Mouse (Mus musculus): Measurements from ENCODE around the gene Rbfox3. TPM values are rescaled to one million over a fixed set of nuclear protein-coding genes. Genes with fewer than 3 reads are reported as not detected.
A peak's percentile ranks its signal among the peaks of the same experiment; 100 is the strongest.

Gene Rbfox3
- polyA plus RNA-seq, 1 experiment from 2014 or later: 0.36 TPM

DNA sequence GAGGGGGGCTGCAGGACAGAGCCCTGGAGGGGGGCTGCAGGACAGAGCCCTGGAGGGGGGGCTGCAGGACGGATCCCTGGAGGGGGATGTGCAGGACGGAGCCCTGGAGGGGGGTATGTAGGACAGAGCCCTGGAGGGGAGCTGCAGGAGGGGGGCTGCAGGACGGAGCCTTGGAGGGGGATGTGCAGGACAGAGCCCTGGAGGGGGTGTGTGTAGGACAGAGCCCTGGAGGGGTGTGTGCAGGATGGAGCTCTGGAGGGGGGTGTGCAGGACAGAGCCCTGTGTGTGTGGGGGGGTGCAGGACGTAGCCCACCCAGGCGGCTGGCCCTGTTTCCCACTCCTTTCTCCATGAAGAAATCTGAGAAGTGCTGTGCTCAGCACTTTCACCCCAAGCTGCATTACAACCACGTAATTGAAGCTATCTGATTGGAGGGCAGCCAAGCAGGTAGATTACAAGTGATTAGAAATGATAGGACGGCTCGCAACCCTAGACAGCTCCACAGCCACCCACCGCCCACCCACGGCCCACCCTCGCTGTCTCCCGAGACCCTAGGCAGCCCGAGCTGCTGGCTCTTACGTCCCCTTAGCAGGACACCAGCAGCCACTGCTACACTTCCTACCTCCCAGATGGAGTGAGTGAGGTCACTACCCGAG is 399.0 kb downstream of the Rbfox3 start:
- no peaks in the 10 kb centered on the region for H3K4me1 ChIP-seq (replicated peaks)
- H3K9me3 ChIP-seq (replicated peaks): no peaks in the 10 kb centered on the region
- DNase-seq (no peak), ATAC-seq (ENCODE audit: low read depth) (no peak)
- 50% methylated on average over 15 of the region's 15 CpGs for WGBS (ENCODE audit: insufficient replicate concordance)
- no peak overlapping the region for H3K27ac ChIP-seq
- H3K36me3 ChIP-seq: no peaks in the 10 kb centered on the region
- no peak overlapping the region for H3K4me2 ChIP-seq
- no peak overlapping the region for H3K9ac ChIP-seq
- H3K27me3 ChIP-seq: 0 out of 2 replicates have a peak, but pooled peaks cover 6% of the 10 kb centered on the region
- H3K4me3 ChIP-seq (replicated peaks): no peak overlapping the region

DNA sequence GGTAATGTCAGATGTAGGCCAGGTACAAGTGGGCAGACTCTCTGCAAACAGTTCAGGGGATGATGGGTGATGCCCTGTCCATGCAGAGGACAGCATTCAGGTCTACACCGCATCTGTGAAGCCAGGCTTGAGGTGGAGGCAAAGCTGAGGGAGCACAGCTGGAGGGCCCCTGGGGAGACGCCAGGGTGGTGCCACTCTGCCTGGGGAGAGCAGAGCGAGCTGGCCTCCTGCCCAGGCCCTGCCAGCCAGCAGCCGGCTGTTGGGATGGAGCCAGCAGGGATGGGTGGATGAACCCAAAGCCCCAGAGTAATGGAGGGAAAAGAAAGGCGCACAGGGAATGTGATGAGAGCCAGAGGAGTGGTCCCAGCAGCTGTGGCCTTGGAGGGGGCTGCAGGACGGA is 399.5 kb downstream of the Rbfox3 start:
- Histone ChIP-seq H3K9me3 (replicated peaks) (no peaks in the 10 kb centered on the region), H3K36me3 (no peaks in the 10 kb centered on the region), H3K4me2 (no peak overlapping the region), H3K4me1 (replicated peaks) (no peaks in the 10 kb centered on the region), H3K9ac (no peak overlapping the region), H3K27ac (no peak overlapping the region), H3K27me3 (0 out of 2 replicates have a peak, but pooled peaks cover 6% of the 10 kb centered on the region), H3K4me3 (replicated peaks) (no peak overlapping the region)
- 59% methylated on average over 6 of the region's 6 CpGs for WGBS (ENCODE audit: insufficient replicate concordance)
- no peak for ATAC-seq (ENCODE audit: low read depth)
- no peak for DNase-seq

DNA sequence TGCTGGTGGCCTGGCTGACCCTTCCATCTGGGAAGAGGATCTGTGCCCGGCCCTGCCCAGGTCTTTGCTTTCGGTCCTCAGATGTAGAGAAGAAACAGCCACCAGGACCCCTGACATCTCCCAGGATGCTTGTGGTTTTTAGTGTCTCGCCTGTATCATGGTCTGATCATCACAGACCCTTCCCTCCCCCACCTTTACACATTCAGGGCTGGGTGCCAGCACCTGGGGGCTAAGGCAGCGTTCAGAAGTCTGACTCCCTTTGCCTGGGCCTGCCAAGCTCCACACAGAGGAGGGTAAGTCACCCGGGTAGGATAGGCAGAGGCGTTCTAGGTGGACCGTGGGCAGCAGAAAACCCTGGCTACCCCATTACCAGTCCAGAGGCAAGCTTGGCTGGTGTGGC is 403.1 kb downstream of the Rbfox3 start:
- ATAC-seq (ENCODE audit: low read depth) (no peak), DNase-seq (no peak)
- H3K4me1 ChIP-seq (replicated peaks): peaks cover under 1% of the 10 kb centered on the region
- no peaks in the 10 kb centered on the region for H3K36me3 ChIP-seq
- H3K9ac ChIP-seq: no peak overlapping the region
- 57% methylated on average over 7 of the region's 7 CpGs for WGBS (ENCODE audit: insufficient replicate concordance)
- no peak overlapping the region for H3K4me2 ChIP-seq
- H3K4me3 ChIP-seq (replicated peaks): no peak overlapping the region
- H3K27me3 ChIP-seq: peaks cover 29% of the 10 kb centered on the region
- no peak overlapping the region for H3K27ac ChIP-seq
- no peaks in the 10 kb centered on the region for H3K9me3 ChIP-seq (replicated peaks)

DNA sequence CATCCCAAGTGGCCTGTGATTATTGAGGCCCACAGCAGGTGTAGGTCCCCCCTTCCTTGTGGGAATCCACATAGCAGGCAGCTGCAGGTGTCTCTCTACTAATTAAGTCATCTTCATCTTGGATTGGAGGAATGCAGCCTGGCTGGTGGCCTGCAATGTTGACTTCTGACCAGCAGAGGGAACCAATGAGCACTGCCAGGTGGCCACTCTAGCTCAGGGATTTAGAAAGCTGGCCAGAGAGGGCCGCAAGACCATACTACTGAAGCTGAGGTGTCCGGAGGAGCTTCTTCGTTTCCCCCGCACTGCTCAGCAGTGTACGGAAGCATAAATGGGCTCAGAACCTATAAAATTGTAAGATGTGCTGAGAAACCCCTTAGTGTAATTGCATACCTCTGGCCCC is 403.5 kb downstream of the Rbfox3 start:
- Histone ChIP-seq H3K27me3 (peaks cover 31% of the 10 kb centered on the region), H3K27ac (no peak overlapping the region), H3K9ac (no peak overlapping the region), H3K36me3 (no peaks in the 10 kb centered on the region), H3K4me1 (replicated peaks) (peaks cover 5% of the 10 kb centered on the region), H3K4me3 (replicated peaks) (no peak overlapping the region), H3K4me2 (no peak overlapping the region), H3K9me3 (replicated peaks) (no peaks in the 10 kb centered on the region)
- DNase-seq: peak; percentile 41
- WGBS (ENCODE audit: insufficient replicate concordance): 25% methylated on average over 5 of the region's 5 CpGs
- no peak for ATAC-seq (ENCODE audit: low read depth)

DNA sequence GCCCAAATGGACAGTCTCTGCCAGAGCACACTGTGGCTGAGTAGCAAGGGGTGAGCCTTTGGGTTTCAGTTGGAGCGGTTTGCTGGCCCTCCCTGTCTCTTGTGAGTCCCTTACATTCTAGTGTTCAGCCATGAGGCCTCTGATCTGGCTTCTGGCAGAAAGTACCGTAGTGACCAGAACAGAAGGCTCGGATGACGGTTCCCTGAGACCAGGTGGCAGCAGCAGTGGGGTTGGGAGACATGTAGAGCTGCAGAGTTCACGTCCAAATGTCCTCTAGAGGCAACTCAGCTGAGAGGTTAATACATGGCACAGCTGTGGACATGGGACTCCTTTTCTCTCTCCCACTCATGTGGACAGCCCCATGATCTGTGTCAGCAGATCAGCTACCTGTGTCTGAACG is 404.3 kb downstream of the Rbfox3 start:
- peaks cover 34% of the 10 kb centered on the region for H3K27me3 ChIP-seq
- no peak overlapping the region for H3K9ac ChIP-seq
- no peak for DNase-seq
- no peaks in the 10 kb centered on the region for H3K9me3 ChIP-seq (replicated peaks)
- H3K4me3 ChIP-seq (replicated peaks): no peak overlapping the region
- no peak overlapping the region for H3K4me2 ChIP-seq
- H3K4me1 ChIP-seq (replicated peaks): peaks cover 8% of the 10 kb centered on the region
- H3K27ac ChIP-seq: no peak overlapping the region
- no peaks in the 10 kb centered on the region for H3K36me3 ChIP-seq
- no peak for ATAC-seq (ENCODE audit: low read depth)
- WGBS (ENCODE audit: insufficient replicate concordance): 68% methylated on average over 6 of the region's 6 CpGs

DNA sequence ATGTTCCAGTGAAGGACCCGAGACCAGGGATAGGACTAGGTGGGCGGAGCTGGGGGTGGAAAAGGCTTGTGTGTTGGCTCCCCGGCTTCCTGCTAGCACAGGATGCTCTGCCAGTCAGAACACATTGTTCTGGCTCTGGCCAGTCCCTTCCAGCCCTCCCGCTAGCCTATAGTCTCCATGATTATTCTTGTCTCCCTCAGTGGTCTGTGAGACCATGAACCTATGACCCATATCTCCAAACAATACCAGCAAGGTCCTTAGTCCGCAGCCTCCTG is 407.3 kb downstream of the Rbfox3 start:
- ATAC-seq (ENCODE audit: low read depth): no peak
- peaks cover 34% of the 10 kb centered on the region for H3K27me3 ChIP-seq

DNA sequence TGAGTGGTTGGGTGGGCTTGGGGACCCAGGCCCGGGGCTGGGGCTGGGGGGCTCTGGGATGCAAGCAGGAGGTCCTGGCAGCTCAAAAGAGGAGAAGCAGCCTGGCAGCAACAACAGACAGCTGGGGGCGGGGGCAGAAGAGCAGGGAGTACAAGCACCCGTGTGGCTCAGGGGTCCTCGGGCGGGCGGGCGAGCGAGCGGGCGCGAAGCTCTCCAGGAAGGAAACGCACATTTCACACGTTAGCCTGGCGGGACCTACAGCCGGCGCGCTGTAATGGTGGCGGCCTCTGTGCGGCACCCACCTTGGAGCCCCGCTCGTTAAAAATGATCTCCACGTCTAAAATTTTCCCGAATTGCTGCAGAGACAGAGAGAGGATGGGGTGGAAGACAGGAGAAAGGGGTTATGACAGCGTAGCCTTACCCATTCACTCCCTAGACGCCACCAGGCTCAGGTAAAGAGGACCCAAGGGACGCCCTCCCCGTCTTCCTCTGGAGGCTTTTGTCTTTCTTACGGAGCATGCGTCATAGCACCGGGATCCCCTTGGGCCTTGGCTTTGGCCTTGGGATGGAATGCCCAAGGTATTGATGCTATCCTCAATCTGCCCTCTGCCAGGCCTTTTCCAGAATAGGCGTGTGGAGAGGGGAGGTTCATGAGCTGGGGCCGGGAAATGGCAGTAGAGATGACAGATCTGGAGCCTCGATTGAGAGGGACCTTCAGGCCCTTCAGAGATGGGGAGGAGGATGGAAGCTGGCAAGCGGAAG is 407.8 kb downstream of the Rbfox3 start:
- no peaks in the 10 kb centered on the region for H3K36me3 ChIP-seq

More for the DNA sequence above, 407.3 kb downstream of the Rbfox3 start:
- DNase-seq: no peak
- Histone ChIP-seq H3K27ac (no peak overlapping the region), H3K4me3 (replicated peaks) (no peak overlapping the region), H3K9ac (no peak overlapping the region), H3K36me3 (no peaks in the 10 kb centered on the region), H3K4me1 (replicated peaks) (peaks cover 8% of the 10 kb centered on the region), H3K9me3 (replicated peaks) (no peaks in the 10 kb centered on the region), H3K4me2 (no peak overlapping the region)
- 43% methylated on average over 5 of the region's 5 CpGs for WGBS (ENCODE audit: insufficient replicate concordance)

DNA sequence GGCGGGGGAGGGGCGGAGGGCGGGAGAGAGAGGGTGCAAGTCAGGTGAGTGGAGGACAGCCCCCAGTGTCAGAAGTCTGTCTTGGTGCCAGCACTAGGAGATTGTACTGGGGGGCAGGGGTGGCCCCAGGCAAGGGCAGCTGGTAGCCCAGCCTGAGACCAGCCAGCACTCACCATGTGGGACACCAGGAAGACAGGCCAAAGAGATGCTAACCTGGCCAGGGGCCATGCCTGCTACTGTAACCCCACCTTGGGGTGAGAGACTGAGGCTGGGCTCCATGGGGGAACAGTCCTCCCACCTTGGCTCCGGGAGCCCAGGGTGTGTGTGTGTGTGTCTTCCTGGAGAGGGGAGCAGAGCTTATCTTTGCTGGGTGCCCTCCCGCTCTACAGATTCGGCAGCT is 408.4 kb downstream of the Rbfox3 start:
- Histone ChIP-seq H3K36me3 (no peaks in the 10 kb centered on the region), H3K9me3 (replicated peaks) (no peaks in the 10 kb centered on the region), H3K9ac (no peak overlapping the region), H3K27ac (no peak overlapping the region), H3K27me3 (peaks cover 34% of the 10 kb centered on the region), H3K4me2 (no peak overlapping the region), H3K4me3 (replicated peaks) (no peak overlapping the region), H3K4me1 (replicated peaks) (peaks cover 8% of the 10 kb centered on the region)
- ATAC-seq (ENCODE audit: low read depth) (no peak), DNase-seq (no peak)
- WGBS (ENCODE audit: insufficient replicate concordance): 33% methylated on average over 6 of the region's 6 CpGs

More for the DNA sequence above, 407.8 kb downstream of the Rbfox3 start:
- Histone ChIP-seq H3K4me2 (no peak overlapping the region), H3K27ac (no peak overlapping the region), H3K4me3 (replicated peaks) (no peak overlapping the region), H3K9me3 (replicated peaks) (no peaks in the 10 kb centered on the region), H3K9ac (no peak overlapping the region), H3K27me3 (peaks cover 34% of the 10 kb centered on the region), H3K4me1 (replicated peaks) (peaks cover 8% of the 10 kb centered on the region)
- DNase-seq: no peak
- ATAC-seq (ENCODE audit: low read depth): no peak
- 12% methylated on average over 34 of the region's 34 CpGs for WGBS (ENCODE audit: insufficient replicate concordance)

DNA sequence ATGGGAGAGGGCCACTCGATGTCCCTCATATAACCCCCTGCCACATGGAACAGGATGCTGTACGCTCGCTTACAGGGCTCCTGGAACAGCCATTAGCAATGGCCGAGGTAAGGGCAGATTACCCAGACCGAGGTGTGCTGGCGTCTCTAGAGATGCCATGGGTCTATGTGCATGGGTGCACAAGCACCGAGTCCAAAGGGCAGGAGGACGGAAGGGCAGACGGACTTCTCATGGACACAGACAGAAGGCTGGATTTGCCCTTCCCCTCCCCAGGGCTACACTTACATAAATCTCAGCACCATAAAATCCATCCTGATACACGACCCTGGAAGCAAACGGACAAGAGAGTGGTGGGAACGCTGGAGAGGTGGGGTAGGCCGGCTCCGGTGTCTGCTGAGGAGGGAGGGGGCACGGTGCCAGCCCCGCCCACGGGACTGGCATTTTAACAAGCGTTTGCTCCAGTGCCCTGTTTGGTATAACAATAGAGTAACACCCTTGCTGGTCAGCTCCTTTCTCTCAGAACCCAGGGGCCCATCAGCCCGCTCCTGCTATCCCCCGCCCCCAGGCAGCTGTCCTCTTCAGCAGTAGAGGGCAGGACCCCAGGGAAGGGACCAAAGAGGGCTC is 415.2 kb downstream of the Rbfox3 start:
- H3K4me1 ChIP-seq (replicated peaks): peaks cover under 1% of the 10 kb centered on the region; the same call in 1 of the 2 replicates
- H3K36me3 ChIP-seq: no peaks in the 10 kb centered on the region
- no peaks in the 10 kb centered on the region for H3K9me3 ChIP-seq (replicated peaks)
- WGBS (ENCODE audit: insufficient replicate concordance): 56% methylated on average over 20 of the region's 20 CpGs
- no peak for ATAC-seq (ENCODE audit: low read depth)
- H3K9ac ChIP-seq: no peak overlapping the region
- H3K4me2 ChIP-seq: no peak overlapping the region
- no peak for DNase-seq
- no peak overlapping the region for H3K27ac ChIP-seq
- no peak overlapping the region for H3K4me3 ChIP-seq (replicated peaks)
- peaks cover 4% of the 10 kb centered on the region for H3K27me3 ChIP-seq

DNA sequence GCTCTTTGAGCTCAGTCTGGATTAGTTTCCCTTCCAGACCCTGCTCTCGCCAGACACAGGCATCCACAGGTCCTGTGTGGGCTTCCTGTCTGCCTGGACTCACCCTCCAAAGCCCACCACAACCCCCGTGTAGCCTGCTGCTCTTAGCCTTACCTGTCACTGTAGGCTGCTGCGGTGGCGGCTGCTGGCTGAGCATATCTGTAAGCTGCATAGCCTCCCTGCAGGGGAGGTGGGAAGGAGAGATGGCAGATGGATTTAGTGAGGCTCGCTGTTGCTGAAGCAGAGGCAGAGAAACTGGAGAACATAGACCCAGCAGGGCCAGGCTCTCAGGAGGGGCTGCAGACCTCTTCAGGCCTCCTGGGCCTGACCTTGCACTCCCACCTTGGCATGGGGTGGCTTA is 416.3 kb downstream of the Rbfox3 start:
- DNase-seq: no peak
- no peak overlapping the region for H3K4me3 ChIP-seq (replicated peaks)
- H3K27ac ChIP-seq: no peak overlapping the region
- H3K27me3 ChIP-seq: peaks cover 4% of the 10 kb centered on the region
- H3K4me1 ChIP-seq (replicated peaks): peaks cover 10% of the 10 kb centered on the region
- no peak overlapping the region for H3K9ac ChIP-seq
- no peak overlapping the region for H3K4me2 ChIP-seq
- no peak for ATAC-seq (ENCODE audit: low read depth)
- WGBS (ENCODE audit: insufficient replicate concordance): 34% methylated on average over 5 of the region's 5 CpGs
- H3K9me3 ChIP-seq (replicated peaks): no peaks in the 10 kb centered on the region
- H3K36me3 ChIP-seq: no peaks in the 10 kb centered on the region

DNA sequence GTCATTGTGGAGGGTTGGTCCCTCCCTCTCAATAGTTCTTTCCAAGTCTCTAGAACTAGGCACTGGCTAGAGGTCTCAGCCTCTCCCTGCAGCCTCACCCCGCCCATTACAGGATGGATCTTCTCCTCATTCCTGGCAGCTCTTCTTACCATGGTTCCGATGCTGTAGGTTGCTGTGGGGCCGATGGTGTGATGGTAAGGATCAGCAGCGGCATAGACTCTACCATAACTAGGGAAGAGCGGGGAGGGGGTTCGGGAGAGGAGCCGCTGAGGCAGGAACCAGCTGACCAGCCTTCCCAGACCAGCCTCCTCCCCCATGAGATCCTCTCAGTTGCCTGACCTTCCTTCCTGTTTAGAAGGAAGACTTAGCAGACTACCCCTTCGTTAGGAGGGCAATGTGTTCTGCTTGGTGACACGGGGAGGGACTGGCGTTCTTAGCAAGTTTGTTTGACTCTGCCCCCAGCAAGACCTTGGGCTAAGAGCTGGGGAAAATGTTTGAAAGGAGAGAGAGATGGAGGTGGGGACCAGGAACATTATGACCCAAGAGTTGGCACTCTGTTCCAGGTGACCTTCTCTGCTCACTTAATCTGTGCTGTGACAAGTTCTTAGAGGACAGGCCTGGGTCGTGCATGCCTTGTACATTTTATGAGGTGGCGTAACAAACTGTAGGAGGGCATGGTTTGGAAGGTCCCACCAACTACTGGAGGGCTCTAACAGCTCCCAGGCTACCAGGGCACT is 417.2 kb downstream of the Rbfox3 start:
- H3K27ac ChIP-seq: peak overlapping the region; percentile 18; the same call in 1 of the 2 replicates
- no peak overlapping the region for H3K4me2 ChIP-seq
- DNase-seq (no peak), ATAC-seq (ENCODE audit: low read depth) (no peak)
- 43% methylated on average over 12 of the region's 12 CpGs for WGBS (ENCODE audit: insufficient replicate concordance)
- H3K4me3 ChIP-seq (replicated peaks): no peak overlapping the region
- no peaks in the 10 kb centered on the region for H3K9me3 ChIP-seq (replicated peaks)
- H3K4me1 ChIP-seq (replicated peaks): peaks cover 11% of the 10 kb centered on the region
- peaks cover 4% of the 10 kb centered on the region for H3K27me3 ChIP-seq
- no peaks in the 10 kb centered on the region for H3K36me3 ChIP-seq
- no peak overlapping the region for H3K9ac ChIP-seq
